Mouse (Mus musculus): Measurements from ENCODE around the gene Gm11077. TPM values are rescaled to one million over a fixed set of nuclear protein-coding genes. Genes with fewer than 3 reads are reported as not detected.

Gene Gm11077
- not detected in 2 replicates for total RNA-seq (2023)

DNA sequence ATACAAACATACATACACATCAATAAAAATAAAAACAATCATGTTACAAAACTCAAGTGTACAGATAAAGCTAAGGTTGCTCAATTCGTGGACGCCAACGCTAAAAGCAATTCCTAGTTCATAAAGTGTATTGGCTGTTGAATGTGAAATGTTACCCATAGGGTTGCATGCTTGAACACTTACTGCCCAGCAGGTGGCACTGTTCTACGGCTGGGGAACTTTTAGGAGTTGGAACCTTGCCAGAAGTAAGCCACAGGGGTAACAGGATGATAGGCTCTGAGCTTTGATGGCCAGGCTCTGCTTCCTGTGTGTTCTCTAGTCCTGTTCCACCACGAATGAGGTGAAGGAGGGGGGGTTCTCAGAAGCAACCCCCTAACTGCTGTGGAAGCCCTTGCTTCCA, at the start of gene Gm11077:
Gm11077 (plus strand) TSS at position 13 of the 400 bp plus-strand sequence.

Other genes with a start within 250 kb of the Gm11077 start
- gene Aebp2, start 106.6 kb upstream of the Gm11077 start, total RNA-seq (2023) = 19.9 and 30.5 TPM in 2 replicates

All from neutrophil, adult 65 days (primary cell).